Mouse (Mus musculus): ENCODE measurements at regions not wholly inside any gene's neighbourhood (a gene's known extent, or its start where the extent isn't known, plus 50 kb on each side); places are given as distances from the start of the nearest gene placed in this dataset.

- Histone ChIP-seq H3K4me1 (ENCODE audit: control insufficient read depth in 1 of 2, insufficient read depth in 2 of 2, low read length in 2 of 2) (no peaks in the 10 kb centered on the region), H3K4me3 (ENCODE audit: control insufficient read depth in 1 of 2, insufficient read depth in 1 of 2, low read depth in 2 of 2, low read length in 2 of 2) (no peak overlapping the region), H3K27me3 (ENCODE audit: control insufficient read depth in 1 of 2, insufficient read depth in 2 of 2, low read length in 2 of 2) (no peaks in the 10 kb centered on the region; a peak in 1 of 4 replicates), H3K79me2 (ENCODE audit: control insufficient read depth, insufficient read depth, low read length, poor library complexity) (no peaks in the 10 kb centered on the region), H3K36me3 (ENCODE audit: control insufficient read depth in 1 of 2, insufficient read depth in 2 of 2, low read length in 2 of 2) (no peaks in the 10 kb centered on the region), H3K9ac (ENCODE audit: control insufficient read depth, low read depth, low read length, poor library complexity, severe bottlenecking) (no peak overlapping the region), H3K27ac (ENCODE audit: control insufficient read depth, low read depth, low read length) (no peak overlapping the region), H3K9me3 (replicated peaks; ENCODE audit: insufficient read depth, low read length) (no peaks in the 10 kb centered on the region)
- TF ChIP-seq CTCF (IDR thresholded peaks at IDR 0.05 in 2 of 3, conservative IDR thresholded peaks at IDR 0.05 in 1 of 3; ENCODE audit: control insufficient read depth in 1 of 3, insufficient read depth in 1 of 3, low read depth in 2 of 3, low read length in 3 of 3, poor library complexity in 1 of 3, severe bottlenecking in 1 of 3) (no peak), ZKSCAN1 (IDR thresholded peaks at IDR 0.05; ENCODE audit: low read depth, low read length) (no peak), KAT2A (conservative IDR thresholded peaks at IDR 0.05; ENCODE audit: low read depth, low read length) (no peak), RCOR1 (IDR thresholded peaks at IDR 0.05; ENCODE audit: low read depth, low read length) (no peak), USF1 (IDR thresholded peaks at IDR 0.05; ENCODE audit: low read depth, low read length) (no peak), TCF12 (IDR thresholded peaks at IDR 0.05; ENCODE audit: low read depth, low read length) (no peak), ZMIZ1 (IDR thresholded peaks at IDR 0.05; ENCODE audit: low read depth, low read length) (no peak), NRF1 (IDR thresholded peaks at IDR 0.05; ENCODE audit: insufficient read depth, low read depth, low read length, poor library complexity, severe bottlenecking) (no peak), SMC3 (IDR thresholded peaks at IDR 0.05; ENCODE audit: low read depth, low read length) (no peak), TAL1 (IDR thresholded peaks at IDR 0.05; ENCODE audit: low read length) (no peak), MYC (IDR thresholded peaks at IDR 0.05; ENCODE audit: low read depth, low read length) (no peak), MYB (IDR thresholded peaks at IDR 0.05; ENCODE audit: low read depth, low read length) (no peak), GABPA (IDR thresholded peaks at IDR 0.05; ENCODE audit: low read depth, low read length) (no peak), BHLHE40 (IDR thresholded peaks at IDR 0.05; ENCODE audit: borderline replicate concordance, low read depth, low read length) (no peak), HCFC1 (IDR thresholded peaks at IDR 0.05; ENCODE audit: low read depth, low read length) (no peak), MAZ (IDR thresholded peaks at IDR 0.05; ENCODE audit: low read depth, low read length) (no peak), EP300 (IDR thresholded peaks at IDR 0.05; ENCODE audit: low read depth in 1 of 2, low read length in 2 of 2) (no peak), ZNF384 (IDR thresholded peaks at IDR 0.05; ENCODE audit: low read depth, low read length) (no peak), POLR2A (IDR thresholded peaks at IDR 0.05; ENCODE audit: control insufficient read depth in 1 of 2, insufficient read depth in 1 of 2, low read depth in 1 of 2, low read length in 2 of 2, poor library complexity in 1 of 2) (no peak), CHD1 (IDR thresholded peaks at IDR 0.05; ENCODE audit: low read depth, low read length) (no peak)
- DNase-seq (ENCODE audit: low read depth, low spot score) = no peak
Observed at GRCm38 (mm10) chr11:82541376-82541775, 152.7 kb downstream of the Tmem132e start.

DNA sequence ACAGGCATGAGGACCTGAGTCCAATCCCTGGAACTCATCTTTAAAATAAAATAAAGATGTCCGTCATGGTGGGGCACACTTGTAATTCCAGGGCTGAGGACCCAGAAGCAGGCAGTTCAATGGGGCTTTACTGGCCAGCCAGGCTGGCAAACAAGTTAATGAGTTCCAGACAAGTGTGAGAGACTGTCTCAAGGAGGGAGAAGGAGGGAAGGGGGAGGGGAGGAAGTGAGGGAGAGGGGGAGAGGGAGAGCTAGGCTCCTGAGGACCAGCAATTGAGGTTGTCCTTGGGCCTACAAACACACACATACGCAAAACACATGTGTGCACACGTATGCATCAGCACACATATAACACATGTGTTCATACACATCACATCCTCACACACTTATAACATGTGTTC lies 149.2 kb downstream of the Tmem132e start:
- no peaks in the 10 kb centered on the region for H3K79me2 ChIP-seq (ENCODE audit: control insufficient read depth, insufficient read depth, low read length, poor library complexity)
- no peak overlapping the region for H3K4me3 ChIP-seq (ENCODE audit: control insufficient read depth in 1 of 2, insufficient read depth in 1 of 2, low read depth in 2 of 2, low read length in 2 of 2)
- no peaks in the 10 kb centered on the region; a peak in 1 of 4 replicates for H3K27me3 ChIP-seq (ENCODE audit: control insufficient read depth in 1 of 2, insufficient read depth in 2 of 2, low read length in 2 of 2)
- no peaks in the 10 kb centered on the region for H3K9me3 ChIP-seq (replicated peaks; ENCODE audit: insufficient read depth, low read length)
- no peaks in the 10 kb centered on the region for H3K36me3 ChIP-seq (ENCODE audit: control insufficient read depth in 1 of 2, insufficient read depth in 2 of 2, low read length in 2 of 2)
- DNase-seq (ENCODE audit: low read depth, low spot score) = no peak
- H3K27ac ChIP-seq (ENCODE audit: control insufficient read depth, low read depth, low read length) = no peak overlapping the region
- no peak overlapping the region for H3K9ac ChIP-seq (ENCODE audit: control insufficient read depth, low read depth, low read length, poor library complexity, severe bottlenecking)
- TF ChIP-seq CTCF (IDR thresholded peaks at IDR 0.05 in 2 of 3, conservative IDR thresholded peaks at IDR 0.05 in 1 of 3; ENCODE audit: control insufficient read depth in 1 of 3, insufficient read depth in 1 of 3, low read depth in 2 of 3, low read length in 3 of 3, poor library complexity in 1 of 3, severe bottlenecking in 1 of 3) (no peak), POLR2AphosphoS2 (IDR thresholded peaks at IDR 0.05; ENCODE audit: low read length) (no peak), MEF2A (IDR thresholded peaks at IDR 0.05; ENCODE audit: extremely low read depth, insufficient replicate concordance, low read depth, low read length, poor library complexity, severe bottlenecking) (no peak), GABPA (IDR thresholded peaks at IDR 0.05; ENCODE audit: low read depth, low read length) (no peak), E2F4 (IDR thresholded peaks at IDR 0.05; ENCODE audit: borderline replicate concordance, low read depth, low read length) (no peak), MYC (IDR thresholded peaks at IDR 0.05; ENCODE audit: low read depth, low read length) (no peak), TBP (IDR thresholded peaks at IDR 0.05; ENCODE audit: low read depth, low read length) (no peak), CHD2 (IDR thresholded peaks at IDR 0.05; ENCODE audit: low read length) (no peak), ETS1 (IDR thresholded peaks at IDR 0.05; ENCODE audit: low read depth, low read length) (no peak), RAD21 (IDR thresholded peaks at IDR 0.05; ENCODE audit: low read depth, low read length) (no peak), MAFK (IDR thresholded peaks at IDR 0.05; ENCODE audit: borderline replicate concordance, low read depth, low read length) (no peak), MAZ (IDR thresholded peaks at IDR 0.05; ENCODE audit: low read depth, low read length) (no peak), SIN3A (IDR thresholded peaks at IDR 0.05; ENCODE audit: low read length) (no peak), TAL1 (IDR thresholded peaks at IDR 0.05; ENCODE audit: low read length) (no peak), CHD1 (IDR thresholded peaks at IDR 0.05; ENCODE audit: low read depth, low read length) (no peak), ZC3H11A (IDR thresholded peaks at IDR 0.05; ENCODE audit: low read depth, low read length) (no peak)
- H3K4me1 ChIP-seq (ENCODE audit: control insufficient read depth in 1 of 2, insufficient read depth in 2 of 2, low read length in 2 of 2) = no peaks in the 10 kb centered on the region

Measured in MEL (cell line).